Mouse (Mus musculus) spleen, adult 2 months (tissue): Measurements from ENCODE around the gene Atg5.

Source experiments
- CTCF ChIP-seq: fragments of 200-500 bp; IDR thresholded peaks from 2 replicates; pipeline ENCODE4 v1.5.1; 2011; ENCODE audit warnings: mild to moderate bottlenecking, inconsistent platforms; ENCODE audit not compliant: insufficient read depth, insufficient read length, insufficient replicate concordance; ENCODE audit errors: extremely low read depth
- POLR2A ChIP-seq: fragments of 200-500 bp; IDR thresholded peaks from 2 replicates; pipeline ENCODE4 v1.6.1; 2011; ENCODE audit warnings: low read depth, low read length, inconsistent platforms

DNA sequence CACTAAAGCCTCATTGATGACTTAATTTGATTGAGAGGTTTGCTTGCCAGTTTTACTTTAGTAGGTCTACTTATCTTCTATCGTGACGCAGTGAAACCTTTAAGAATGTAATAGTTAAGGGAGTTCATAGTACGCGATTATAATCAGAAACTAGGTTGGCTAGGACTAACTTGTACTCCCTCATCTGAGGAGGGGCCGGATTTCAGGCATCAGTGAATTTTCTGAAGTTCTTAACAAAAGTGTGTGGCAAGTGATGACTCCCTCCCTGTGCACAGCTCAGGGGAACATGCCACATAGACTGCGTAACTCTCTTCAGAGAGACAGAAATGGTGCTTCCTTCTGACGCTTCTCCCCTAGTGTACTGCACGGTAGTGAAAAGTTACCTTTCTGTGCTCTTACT, 55.7 kb downstream of the Atg5 start:
- TF ChIP-seq CTCF: no peak
- TF ChIP-seq POLR2A: no peak
